Mouse (Mus musculus) spleen, adult 2 months (tissue): ENCODE results near the gene Mark3.

ENCODE experiments used
- CTCF ChIP-seq: fragments of 200-500 bp; IDR thresholded peaks from 2 replicates; pipeline ENCODE4 v1.5.1; 2011; ENCODE audit warnings: mild to moderate bottlenecking, inconsistent platforms; ENCODE audit not compliant: insufficient read depth, insufficient read length, insufficient replicate concordance; ENCODE audit errors: extremely low read depth
- POLR2A ChIP-seq: fragments of 200-500 bp; IDR thresholded peaks from 2 replicates; pipeline ENCODE4 v1.6.1; 2011; ENCODE audit warnings: low read depth, low read length, inconsistent platforms

DNA sequence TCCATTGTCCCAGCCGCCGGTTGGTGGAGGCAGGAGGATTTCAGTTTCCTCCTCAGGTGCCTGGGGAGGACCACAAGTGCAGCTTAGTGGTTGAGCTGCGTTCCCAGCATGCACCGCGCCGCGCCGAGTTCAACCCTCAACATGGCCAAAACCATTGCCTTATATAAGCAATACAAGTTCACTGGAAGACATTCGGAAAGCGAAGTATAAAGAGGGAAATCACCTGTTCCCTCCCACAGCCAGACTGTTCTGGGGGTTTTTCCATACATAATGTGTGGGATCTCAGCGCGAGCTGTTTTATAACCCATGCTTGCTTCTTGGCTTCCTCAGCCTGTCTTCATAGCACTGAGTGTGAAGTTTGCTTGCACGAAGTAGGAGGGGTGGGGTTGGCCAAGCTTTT lies 92.1 kb downstream of the Mark3 start:
- TF ChIP-seq CTCF: no peak
- no peak for TF ChIP-seq POLR2A
